Mouse (Mus musculus) liver, adult (tissue): ENCODE measurements around the gene Prkcb.

Experiments
- GATA4 ChIP-seq: IDR thresholded peaks from 2 replicates; pipeline ENCODE4 v1.6.1; 2014; ENCODE audit warnings: mild to moderate bottlenecking, low read length; ENCODE audit not compliant: insufficient replicate concordance

The Prkcb gene

GRCm38 (mm10) chr7:122288605-122289242 is at the start of gene Prkcb:
Prkcb (plus strand) TSS chr7:122288751.
- no peak for TF ChIP-seq GATA4

GRCm38 (mm10) chr7:122238939-122239338 is 49.6 kb upstream of the Prkcb start:
- no peak for TF ChIP-seq GATA4

GRCm38 (mm10) chr7:122240413-122241119 is 48.0 kb upstream of the Prkcb start:
- no peak for TF ChIP-seq GATA4

GRCm38 (mm10) chr7:122242260-122242659 is 46.3 kb upstream of the Prkcb start:
- no peak for TF ChIP-seq GATA4

GRCm38 (mm10) chr7:122244166-122244565 is 44.4 kb upstream of the Prkcb start:
- no peak for TF ChIP-seq GATA4

GRCm38 (mm10) chr7:122244584-122244983 is 44.0 kb upstream of the Prkcb start:
- TF ChIP-seq GATA4, result no peak

GRCm38 (mm10) chr7:122245976-122246375 is 42.6 kb upstream of the Prkcb start:
- TF ChIP-seq GATA4, result no peak

GRCm38 (mm10) chr7:122247254-122247864 is 41.2 kb upstream of the Prkcb start:
- TF ChIP-seq GATA4, result no peak

- no peak for TF ChIP-seq GATA4
Observed at GRCm38 (mm10) chr7:122249321-122249821, 39.2 kb upstream of the Prkcb start.

- no peak for TF ChIP-seq GATA4
Observed at GRCm38 (mm10) chr7:122251197-122252011, 37.1 kb upstream of the Prkcb start.

GRCm38 (mm10) chr7:122256722-122257121 is 31.8 kb upstream of the Prkcb start:
- TF ChIP-seq GATA4, result no peak

GRCm38 (mm10) chr7:122258521-122258920 is 30.0 kb upstream of the Prkcb start:
- TF ChIP-seq GATA4, result no peak

GRCm38 (mm10) chr7:122260055-122260602 is 28.4 kb upstream of the Prkcb start:
- no peak for TF ChIP-seq GATA4

GRCm38 (mm10) chr7:122268983-122269486 is 19.5 kb upstream of the Prkcb start:
- no peak for TF ChIP-seq GATA4

- TF ChIP-seq GATA4, result no peak
Observed at GRCm38 (mm10) chr7:122272334-122272733, 16.2 kb upstream of the Prkcb start.

- TF ChIP-seq GATA4, result no peak
Observed at GRCm38 (mm10) chr7:122279580-122279979, 9.0 kb upstream of the Prkcb start.
